Mouse (Mus musculus): ENCODE results near the gene Plcb1.

The Plcb1 gene

GRCm38 (mm10) chr2:135225604-135226025, 439.7 kb downstream of the Plcb1 start:
- no peak for DNase-seq

GRCm38 (mm10) chr2:135230262-135230661, 444.4 kb downstream of the Plcb1 start:
- no peak for DNase-seq

- no peak for DNase-seq
These were observed 456.9 kb downstream of the Plcb1 start for GRCm38 (mm10) chr2:135242662-135243316.

GRCm38 (mm10) chr2:135243764-135244163, 457.9 kb downstream of the Plcb1 start:
- DNase-seq, result no peak

- DNase-seq, result no peak
These were observed 464.1 kb downstream of the Plcb1 start for GRCm38 (mm10) chr2:135249925-135250324.

GRCm38 (mm10) chr2:135251821-135252315, 466.0 kb downstream of the Plcb1 start:
- no peak for DNase-seq

- no peak for DNase-seq
These were observed 473.3 kb downstream of the Plcb1 start for GRCm38 (mm10) chr2:135259136-135259535.

GRCm38 (mm10) chr2:135263943-135264342, 478.1 kb downstream of the Plcb1 start:
- DNase-seq, result no peak

- no peak for DNase-seq
These were observed 489.1 kb downstream of the Plcb1 start for GRCm38 (mm10) chr2:135274949-135275348.

GRCm38 (mm10) chr2:135278506-135278905, 492.6 kb downstream of the Plcb1 start:
- DNase-seq, result no peak

GRCm38 (mm10) chr2:135279026-135279425, 493.2 kb downstream of the Plcb1 start:
- DNase-seq, result no peak

- DNase-seq, result no peak
These were observed 497.9 kb downstream of the Plcb1 start for GRCm38 (mm10) chr2:135283783-135284182.

- DNase-seq, result no peak
These were observed 510.4 kb downstream of the Plcb1 start for GRCm38 (mm10) chr2:135296184-135296769.

- no peak for DNase-seq
These were observed 514.6 kb downstream of the Plcb1 start for GRCm38 (mm10) chr2:135300480-135300879.

- DNase-seq, result no peak
These were observed 516.6 kb downstream of the Plcb1 start for GRCm38 (mm10) chr2:135302483-135302882.

- DNase-seq, result no peak
These were observed 519.3 kb downstream of the Plcb1 start for GRCm38 (mm10) chr2:135305186-135305585.

- no peak for DNase-seq
These were observed 520.0 kb downstream of the Plcb1 start for GRCm38 (mm10) chr2:135305736-135306471.

- DNase-seq, result no peak
These were observed 520.6 kb downstream of the Plcb1 start for GRCm38 (mm10) chr2:135306472-135306771.

GRCm38 (mm10) chr2:135307787-135308186, 521.9 kb downstream of the Plcb1 start:
- DNase-seq, result no peak

- no peak for DNase-seq
These were observed 530.1 kb downstream of the Plcb1 start for GRCm38 (mm10) chr2:135315980-135316379.

GRCm38 (mm10) chr2:135318136-135318535, 532.3 kb downstream of the Plcb1 start:
- DNase-seq, result no peak

GRCm38 (mm10) chr2:135323276-135323954, 537.5 kb downstream of the Plcb1 start:
- no peak for DNase-seq

- peak; percentile 67 for DNase-seq
These were observed 538.1 kb downstream of the Plcb1 start for GRCm38 (mm10) chr2:135323955-135324302.

- DNase-seq, result peak; percentile 10
These were observed 542.9 kb downstream of the Plcb1 start for GRCm38 (mm10) chr2:135328756-135329155.
